Mouse (Mus musculus) megakaryocyte, embryonic 14.5 days (primary cell): Measurements from ENCODE around the gene Gm20547.

ENCODE experiments used
- FLI1 ChIP-seq: IDR thresholded peaks from 2 replicates; pipeline ENCODE4 v1.6.1; 2012; ENCODE audit warnings: low read length, inconsistent platforms, mixed read lengths
- GATA1 ChIP-seq: IDR thresholded peaks from 3 replicates; pipeline ENCODE4 v1.6.1; 2012; ENCODE audit warnings: mixed read lengths, low read length, inconsistent platforms, borderline replicate concordance

DNA sequence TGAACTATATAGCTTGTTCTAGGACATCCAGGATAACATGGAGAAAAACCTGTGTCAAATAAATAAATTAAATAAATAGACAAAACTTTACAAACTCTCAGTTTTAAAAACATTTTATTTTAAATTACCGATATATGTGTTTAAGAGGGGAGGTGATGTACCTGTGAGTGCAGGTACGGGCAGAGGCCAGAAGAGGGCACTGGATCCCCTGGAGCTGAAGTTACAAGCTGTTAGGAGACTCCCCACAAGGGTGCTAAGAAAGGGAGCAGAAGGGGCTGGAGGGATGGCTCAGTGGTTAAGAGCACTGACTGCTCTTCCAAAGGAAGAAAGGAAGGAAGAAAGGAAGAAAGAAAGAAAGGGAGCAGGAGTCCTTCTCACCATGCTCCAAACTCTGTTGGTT lies 9.5 kb upstream of the Gm20547 start:
- no peak for TF ChIP-seq FLI1
- no peak for TF ChIP-seq GATA1
